Mouse (Mus musculus): ENCODE data around the gene Hnf1a. TPM values are rescaled to one million over a fixed set of nuclear protein-coding genes. Genes with fewer than 3 reads are reported as not detected.
A peak's percentile ranks its signal among the peaks of the same experiment; 100 is the strongest.
"Not testable (repeated sequence)": the region's sequence is repeated elsewhere in the genome, so short reads cannot be mapped to it uniquely, and the experiment has no call there.

The Hnf1a gene
- polyA plus RNA-seq, 1 experiment from 2014 or later: not detected

DNA sequence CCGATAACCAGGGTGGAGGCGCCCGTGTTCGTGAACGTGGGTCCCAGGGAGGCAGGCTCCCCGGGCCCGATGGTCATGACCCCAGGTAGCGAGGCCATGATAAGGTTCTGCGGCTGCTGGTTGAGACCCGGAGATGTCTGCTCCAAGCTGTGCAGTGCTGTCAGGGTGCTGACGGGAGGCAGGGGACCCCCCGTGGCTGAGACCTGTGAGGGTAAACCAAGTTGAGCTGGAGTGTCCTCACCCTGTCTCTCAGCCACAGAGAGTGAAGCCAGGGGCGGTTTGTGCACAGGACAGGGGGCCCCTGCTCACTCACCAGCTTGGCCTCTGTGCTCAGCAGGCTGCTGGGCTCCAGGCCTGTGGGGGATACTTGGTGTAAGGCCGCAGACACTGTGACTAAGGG lies 17.6 kb downstream of the Hnf1a start:
- H3K27me3 ChIP-seq (ENCODE audit: poor library complexity, severe bottlenecking): no peaks in the 10 kb centered on the region
- no peaks in the 10 kb centered on the region for H3K9me3 ChIP-seq
- H3K4me3 ChIP-seq: no peak overlapping the region
- peaks cover 24% of the 10 kb centered on the region for H3K36me3 ChIP-seq (replicated peaks)
- WGBS: 91% methylated on average over 14 of the region's 14 CpGs
- H3K27ac ChIP-seq: no peak overlapping the region
- DNase-seq (ENCODE audit: extremely low spot score, low spot score): no peak
- peaks cover 7% of the 10 kb centered on the region for H3K4me1 ChIP-seq

DNA sequence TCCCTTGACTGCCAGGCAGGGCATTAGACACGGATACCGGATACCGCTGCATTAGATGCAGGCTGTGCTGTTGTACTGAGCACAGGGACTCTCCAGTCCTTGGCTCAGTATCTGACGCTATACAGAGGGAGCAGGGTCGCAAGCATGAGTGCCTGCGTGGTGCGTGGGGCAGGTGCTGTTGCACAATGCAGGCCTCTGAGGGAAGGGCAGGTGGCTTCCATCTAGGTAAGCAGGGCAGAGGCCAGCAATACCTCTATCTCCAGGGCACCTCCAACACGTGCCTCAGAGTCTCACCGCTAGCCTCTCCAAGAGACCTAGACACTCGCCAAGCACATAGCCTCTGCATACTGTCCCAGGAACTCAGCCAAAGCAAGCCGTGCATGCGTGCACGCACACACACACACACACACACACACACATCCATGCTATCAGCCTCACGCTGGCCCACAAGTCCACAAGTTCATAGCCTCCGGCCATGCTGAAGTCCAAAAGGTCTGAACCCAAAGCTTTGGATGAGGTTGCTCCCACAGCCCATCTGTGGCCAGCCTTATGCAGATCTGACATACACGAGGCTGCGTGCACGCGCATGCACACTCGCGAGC lies 19.5 kb downstream of the Hnf1a start:
- peaks cover 43% of the 10 kb centered on the region for H3K36me3 ChIP-seq (replicated peaks)
- 89% methylated on average over 21 of the region's 21 CpGs for WGBS
- no peak for DNase-seq (ENCODE audit: extremely low spot score, low spot score)

DNA sequence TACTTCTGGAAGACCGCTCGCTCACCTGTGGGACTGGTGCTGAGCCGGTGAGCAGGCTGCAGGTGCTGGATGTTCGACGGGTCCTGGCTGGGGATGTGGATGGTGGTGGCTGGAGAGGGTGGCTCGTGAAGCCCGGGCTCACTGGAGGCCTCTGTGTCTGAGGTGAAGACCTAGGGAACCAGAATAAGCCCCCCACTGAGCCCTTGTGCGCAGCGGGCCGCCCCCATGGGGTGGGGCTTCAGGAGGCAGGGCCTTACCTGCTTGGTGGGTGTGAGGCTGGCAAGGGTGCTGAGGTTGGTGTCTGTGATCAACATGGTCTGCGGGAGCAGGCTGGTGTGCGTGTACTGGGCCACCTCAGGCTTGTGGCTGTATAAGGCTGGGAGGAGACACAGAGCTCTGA lies 20.2 kb downstream of the Hnf1a start:
- Histone ChIP-seq H3K9me3 (no peaks in the 10 kb centered on the region), H3K27ac (0 out of 2 replicates have a peak overlapping the region, but pooled peaks have one; percentile 25), H3K4me3 (no peak overlapping the region), H3K4me1 (peaks cover 7% of the 10 kb centered on the region), H3K36me3 (replicated peaks) (peaks cover 50% of the 10 kb centered on the region), H3K27me3 (ENCODE audit: poor library complexity, severe bottlenecking) (no peaks in the 10 kb centered on the region)
- 66% methylated on average over 12 of the region's 12 CpGs for WGBS
- DNase-seq (ENCODE audit: extremely low spot score, low spot score): no peak

More for the DNA sequence above, 19.5 kb downstream of the Hnf1a start:
- Histone ChIP-seq H3K27ac (0 out of 2 replicates have a peak overlapping the region, but pooled peaks have one; percentile 25), H3K9me3 (no peaks in the 10 kb centered on the region), H3K4me1 (peaks cover 7% of the 10 kb centered on the region), H3K4me3 (no peak overlapping the region), H3K27me3 (ENCODE audit: poor library complexity, severe bottlenecking) (no peaks in the 10 kb centered on the region)

DNA sequence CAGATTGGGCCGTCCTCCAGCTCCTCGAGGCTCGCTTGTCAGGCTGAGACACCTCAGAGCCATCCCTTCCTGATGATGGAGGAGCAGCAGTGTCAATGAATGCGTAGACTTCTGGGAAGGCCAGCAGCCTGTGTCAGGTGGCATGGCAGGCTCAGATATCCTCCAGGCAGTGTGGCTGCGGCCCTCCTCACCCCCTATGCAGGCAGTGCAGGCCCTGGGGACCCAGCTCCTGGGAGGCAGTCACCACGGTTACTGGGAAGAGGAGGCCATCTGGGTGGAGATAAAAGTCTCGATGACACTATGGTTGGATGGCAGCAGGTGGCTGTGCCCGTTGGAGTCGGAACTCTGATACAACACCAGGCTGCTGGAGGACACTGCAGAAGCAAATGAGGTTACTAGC lies 21.1 kb downstream of the Hnf1a start:
- no peaks in the 10 kb centered on the region for H3K27me3 ChIP-seq (ENCODE audit: poor library complexity, severe bottlenecking)
- DNase-seq (ENCODE audit: extremely low spot score, low spot score): no peak
- H3K4me1 ChIP-seq: peaks cover 7% of the 10 kb centered on the region
- 92% methylated on average over 9 of the region's 9 CpGs for WGBS
- H3K27ac ChIP-seq: no peak overlapping the region
- H3K36me3 ChIP-seq (replicated peaks): peaks cover 57% of the 10 kb centered on the region
- H3K9me3 ChIP-seq: no peaks in the 10 kb centered on the region
- H3K4me3 ChIP-seq: no peak overlapping the region

DNA sequence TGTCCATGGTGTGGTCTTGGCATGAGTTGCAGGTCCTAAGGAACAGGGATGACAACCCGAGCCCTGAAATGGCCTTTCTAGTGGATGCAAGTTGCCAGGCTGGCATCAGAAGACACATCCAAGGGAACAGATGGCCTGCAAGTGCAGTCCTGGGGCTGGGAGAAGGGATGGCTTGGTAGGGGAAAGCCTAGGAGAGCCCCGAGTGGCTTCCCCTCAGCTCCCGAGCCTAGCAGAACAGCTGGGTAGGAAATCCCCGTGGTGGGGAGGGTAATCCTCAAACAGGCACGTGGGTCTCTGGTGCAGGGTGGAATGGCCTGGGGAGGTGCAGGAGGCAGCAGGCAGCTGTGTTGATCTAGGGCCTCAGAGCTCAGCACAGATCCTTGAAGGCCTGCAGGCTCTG lies 21.6 kb downstream of the Hnf1a start:
- Histone ChIP-seq H3K36me3 (replicated peaks) (peaks cover 57% of the 10 kb centered on the region), H3K4me1 (peaks cover 7% of the 10 kb centered on the region), H3K27me3 (ENCODE audit: poor library complexity, severe bottlenecking) (no peaks in the 10 kb centered on the region), H3K27ac (no peak overlapping the region), H3K9me3 (no peaks in the 10 kb centered on the region), H3K4me3 (no peak overlapping the region)
- DNase-seq (ENCODE audit: extremely low spot score, low spot score): no peak
- 84% methylated on average over 5 of the region's 5 CpGs for WGBS

DNA sequence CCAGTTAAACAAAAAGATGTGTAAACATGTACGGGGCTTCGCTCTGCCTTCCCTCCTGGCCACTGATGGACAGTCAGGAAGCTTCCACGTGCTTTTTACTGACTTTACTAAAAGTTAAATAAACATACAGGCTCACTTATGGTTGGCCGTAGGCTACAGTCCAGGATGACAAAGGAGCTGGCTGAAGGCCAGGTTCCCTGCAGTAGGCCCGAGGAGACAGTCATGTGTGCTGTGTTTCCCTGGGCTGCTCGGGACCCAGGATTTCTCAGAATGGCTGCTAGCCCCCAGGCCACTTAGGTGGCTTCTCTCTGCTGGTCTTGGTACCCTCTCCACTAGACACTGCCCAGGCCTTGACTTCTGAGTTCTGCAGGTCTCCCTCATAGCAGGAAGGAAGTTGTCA lies 22.0 kb downstream of the Hnf1a start:
- H3K4me3 ChIP-seq: no peak overlapping the region
- peaks cover 7% of the 10 kb centered on the region for H3K4me1 ChIP-seq
- no peak for DNase-seq (ENCODE audit: extremely low spot score, low spot score)
- H3K9me3 ChIP-seq: no peaks in the 10 kb centered on the region
- H3K27me3 ChIP-seq (ENCODE audit: poor library complexity, severe bottlenecking): no peaks in the 10 kb centered on the region
- H3K27ac ChIP-seq: no peak overlapping the region
- WGBS: 88% methylated on average over 6 of the region's 6 CpGs
- H3K36me3 ChIP-seq (replicated peaks): peaks cover 59% of the 10 kb centered on the region

DNA sequence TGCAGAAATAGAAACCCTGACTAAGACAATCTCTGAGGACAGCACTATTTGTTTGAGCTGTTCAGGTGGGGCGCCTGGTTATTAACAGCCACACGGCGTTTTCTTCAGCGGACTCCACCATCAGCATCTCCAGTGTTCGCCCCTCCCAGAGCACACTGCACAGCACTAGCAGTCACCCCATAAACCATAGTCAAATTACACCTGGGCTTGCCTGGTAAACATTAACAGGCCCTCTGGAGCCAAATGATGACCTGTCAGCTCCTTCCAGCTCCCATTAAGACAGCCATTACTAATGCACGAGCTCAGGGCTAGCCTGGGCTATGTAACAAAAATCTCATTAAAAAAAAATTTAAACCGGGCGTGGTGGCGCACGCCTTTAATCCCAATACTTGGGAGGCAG lies 25.8 kb downstream of the Hnf1a start:
- H3K4me3 ChIP-seq: no peak overlapping the region
- WGBS: 95% methylated on average over 10 of the region's 10 CpGs
- no peak overlapping the region for H3K27ac ChIP-seq
- no peaks in the 10 kb centered on the region for H3K27me3 ChIP-seq (ENCODE audit: poor library complexity, severe bottlenecking)
- peaks cover 15% of the 10 kb centered on the region for H3K4me1 ChIP-seq
- no peaks in the 10 kb centered on the region for H3K9me3 ChIP-seq
- H3K36me3 ChIP-seq (replicated peaks): peaks cover 54% of the 10 kb centered on the region
- no peak for DNase-seq (ENCODE audit: extremely low spot score, low spot score)

DNA sequence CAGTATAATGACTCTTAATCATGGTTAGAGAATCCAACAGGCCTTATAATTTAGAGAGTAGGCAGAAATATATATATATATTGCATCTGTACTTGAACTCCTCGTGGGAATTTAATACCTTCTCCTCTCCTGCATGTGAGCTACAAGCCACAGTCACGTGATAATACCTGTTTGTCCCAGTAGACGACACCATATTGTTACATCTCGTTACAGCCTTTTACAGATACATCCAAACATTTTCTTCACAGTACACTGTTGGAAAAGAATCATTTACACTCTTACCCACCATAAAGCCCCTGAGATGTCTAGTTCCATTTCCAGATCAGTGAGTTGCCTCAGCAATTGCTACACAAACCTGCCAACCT lies 28.1 kb downstream of the Hnf1a start:
- DNase-seq (ENCODE audit: extremely low spot score, low spot score): no peak
- Histone ChIP-seq H3K27ac (peak overlapping the region; percentile 93), H3K36me3 (replicated peaks) (peaks cover 31% of the 10 kb centered on the region), H3K27me3 (ENCODE audit: poor library complexity, severe bottlenecking) (no peaks in the 10 kb centered on the region), H3K9me3 (peaks cover 8% of the 10 kb centered on the region; the same call in 1 of the 2 replicates), H3K4me3 (peak overlapping the region; percentile 94), H3K4me1 (peaks cover 15% of the 10 kb centered on the region)
- WGBS: 50% methylated on average over 4 of the region's 4 CpGs

DNA sequence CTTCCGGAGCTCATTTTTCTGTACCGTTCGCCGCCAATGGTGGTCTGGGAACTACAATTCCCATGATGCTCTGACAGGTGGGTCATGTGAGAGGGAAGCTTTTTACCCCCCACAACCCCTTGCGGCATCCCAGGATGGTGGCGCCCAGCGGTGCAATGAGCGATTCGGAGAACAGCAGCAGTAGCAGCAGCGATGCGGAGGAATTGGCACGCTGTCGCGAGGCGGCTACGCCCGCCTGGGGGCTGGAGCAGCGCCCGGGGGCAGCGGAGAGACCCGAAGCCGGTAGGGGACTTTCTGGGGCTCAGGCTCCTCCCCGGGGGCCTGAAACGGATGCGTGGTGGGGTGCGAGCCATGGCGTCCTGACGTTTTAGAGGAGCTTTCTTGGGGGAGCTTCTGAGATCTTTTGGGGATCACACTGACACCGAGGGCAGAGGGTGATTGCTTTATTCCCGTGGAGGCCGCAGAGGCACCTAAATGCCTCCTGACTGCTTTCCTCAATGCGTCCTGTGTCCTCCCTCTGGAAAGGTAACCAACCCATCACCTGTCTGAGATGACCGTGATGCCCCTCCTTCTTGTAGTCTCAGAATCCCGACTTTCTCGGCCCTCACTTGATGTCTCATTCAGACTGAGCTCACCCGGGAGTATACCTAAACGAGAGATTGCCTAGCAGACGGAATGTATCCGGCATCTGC lies 28.7 kb downstream of the Hnf1a start, which contains the start of gene 2210016L21Rik:
2210016L21Rik (plus strand) TSS at position 85 of the 692 bp plus-strand sequence.
- H3K27ac ChIP-seq: peak within 1 kb of the TSS; percentile 93
- peak; percentile 90 for DNase-seq (ENCODE audit: extremely low spot score, low spot score)
- H3K27me3 ChIP-seq (ENCODE audit: poor library complexity, severe bottlenecking): no peaks in the 10 kb centered on the region
- H3K4me1 ChIP-seq: peaks cover 19% of the 10 kb centered on the region
- peaks cover 8% of the 10 kb centered on the region; the same call in 1 of the 2 replicates for H3K9me3 ChIP-seq
- WGBS: 2% methylated on average over 39 of the region's 39 CpGs
- H3K4me3 ChIP-seq: peak within 1 kb of the TSS; percentile 94
- H3K36me3 ChIP-seq (replicated peaks): peaks cover 25% of the 10 kb centered on the region

DNA sequence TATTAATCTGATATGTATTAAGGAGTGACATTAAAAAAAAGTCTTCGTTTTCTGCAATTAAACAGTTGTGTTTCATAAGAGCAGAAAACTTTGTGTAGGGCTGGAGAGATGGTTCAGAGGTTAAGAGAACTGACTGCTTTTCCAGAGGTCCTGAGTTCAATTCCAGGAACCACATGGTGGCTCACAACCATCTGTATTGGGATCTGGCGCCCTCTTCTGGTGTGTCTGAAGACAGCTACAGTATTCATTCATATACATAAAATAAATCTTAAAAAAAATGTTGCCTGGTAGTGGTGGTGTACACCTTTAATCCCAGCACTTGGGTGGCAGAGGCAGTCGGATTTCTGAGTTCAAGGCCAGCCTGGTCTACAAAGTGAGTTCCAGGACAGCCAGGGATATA lies 29.8 kb downstream of the Hnf1a start:
- not testable (repeated sequence) for DNase-seq (ENCODE audit: extremely low spot score, low spot score); H3K9me3 ChIP-seq; H3K27ac ChIP-seq; H3K27me3 ChIP-seq (ENCODE audit: poor library complexity, severe bottlenecking); H3K4me3 ChIP-seq
- WGBS: 59% methylated on average over 3 of the region's 3 CpGs
- Histone ChIP-seq H3K36me3 (replicated peaks) (peaks cover 15% of the 10 kb centered on the region), H3K4me1 (peaks cover 22% of the 10 kb centered on the region)

DNA sequence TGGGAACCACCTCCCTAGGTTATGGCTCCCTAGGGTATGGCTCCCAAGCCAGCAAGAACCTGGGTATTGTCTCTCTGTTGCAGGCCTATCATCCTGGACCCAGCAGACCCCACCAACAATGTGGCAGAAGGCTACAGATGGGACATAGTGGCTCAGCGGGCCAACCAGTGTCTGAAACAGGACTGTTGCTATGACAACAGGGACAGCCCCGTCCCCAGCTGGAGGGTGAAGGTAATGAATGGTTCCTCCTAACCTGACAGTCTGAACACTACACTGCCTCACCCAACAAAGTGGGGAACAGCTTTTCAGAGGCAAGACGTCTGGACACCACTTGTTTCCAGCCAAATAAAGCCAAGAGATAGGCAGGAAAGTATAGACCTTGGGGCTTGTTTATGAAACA lies 35.1 kb downstream of the Hnf1a start:
- 30% methylated on average over 3 of the region's 3 CpGs for WGBS
- H3K27me3 ChIP-seq (ENCODE audit: poor library complexity, severe bottlenecking): no peaks in the 10 kb centered on the region
- no peaks in the 10 kb centered on the region for H3K36me3 ChIP-seq (replicated peaks)
- H3K27ac ChIP-seq: 0 out of 2 replicates have a peak overlapping the region, but pooled peaks have one; percentile 8
- H3K4me1 ChIP-seq: peaks cover 22% of the 10 kb centered on the region
- peaks cover 8% of the 10 kb centered on the region; the same call in 1 of the 2 replicates for H3K9me3 ChIP-seq
- DNase-seq (ENCODE audit: extremely low spot score, low spot score): no peak
- H3K4me3 ChIP-seq: no peak overlapping the region

DNA sequence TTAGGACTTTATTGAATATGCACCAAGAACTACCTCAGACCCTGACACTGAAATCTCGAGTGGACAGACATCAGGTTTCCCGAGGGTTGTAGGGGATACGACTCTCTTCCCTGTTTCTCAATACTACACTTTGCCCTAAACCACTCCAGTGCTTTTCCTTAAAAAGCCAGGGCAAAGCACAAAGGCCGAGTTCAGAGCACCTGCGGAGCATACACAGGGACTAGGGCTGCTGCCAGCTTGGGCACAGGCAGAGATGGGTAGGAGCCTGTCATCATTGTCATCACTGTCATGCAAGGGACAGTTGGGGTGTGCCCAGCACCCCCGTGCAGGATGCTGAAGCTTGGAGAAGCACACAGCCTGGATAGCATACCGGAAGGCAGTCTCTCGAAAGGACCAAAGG lies 37.7 kb downstream of the Hnf1a start:
- Histone ChIP-seq H3K27me3 (ENCODE audit: poor library complexity, severe bottlenecking) (no peaks in the 10 kb centered on the region), H3K9me3 (peaks cover 1% of the 10 kb centered on the region; the same call in 1 of the 2 replicates), H3K4me1 (peaks cover 22% of the 10 kb centered on the region), H3K4me3 (no peak overlapping the region), H3K27ac (no peak overlapping the region), H3K36me3 (replicated peaks) (no peaks in the 10 kb centered on the region)
- no peak for DNase-seq (ENCODE audit: extremely low spot score, low spot score)
- 83% methylated on average over 8 of the region's 8 CpGs for WGBS

DNA sequence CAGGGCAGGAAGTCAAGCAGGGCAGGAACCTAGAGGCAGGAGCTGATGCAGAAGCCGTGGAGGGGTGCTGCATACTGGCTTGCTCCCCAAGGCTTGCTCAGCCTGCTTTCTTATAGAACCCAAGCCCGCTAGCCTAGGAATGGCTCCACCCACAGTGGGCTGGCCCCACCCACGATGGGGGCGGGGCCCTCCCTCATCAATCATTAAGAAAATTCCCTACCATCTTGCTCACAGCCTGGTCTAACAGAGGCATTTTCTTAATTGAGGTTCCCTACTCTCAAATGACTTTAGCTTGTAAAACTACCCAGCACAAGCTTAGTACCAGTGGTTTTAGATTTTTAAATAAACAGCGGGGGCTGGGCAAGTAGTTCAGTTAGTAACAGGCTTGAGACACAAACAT lies 39.3 kb downstream of the Hnf1a start:
- Histone ChIP-seq H3K27me3 (ENCODE audit: poor library complexity, severe bottlenecking) (no peaks in the 10 kb centered on the region), H3K4me1 (peaks cover 15% of the 10 kb centered on the region), H3K9me3 (no peaks in the 10 kb centered on the region), H3K4me3 (no peak overlapping the region), H3K36me3 (replicated peaks) (no peaks in the 10 kb centered on the region), H3K27ac (no peak overlapping the region)
- 73% methylated on average over 5 of the region's 5 CpGs for WGBS
- DNase-seq (ENCODE audit: extremely low spot score, low spot score): no peak
